Mouse (Mus musculus): Measurements from ENCODE around the gene Wnt4. TPM values are rescaled to one million over a fixed set of nuclear protein-coding genes. Genes with fewer than 3 reads are reported as not detected.

Gene Wnt4
- total and polyA plus RNA-seq, 3 experiments: 0.23 to 0.47 (median 0.25) TPM

DNA sequence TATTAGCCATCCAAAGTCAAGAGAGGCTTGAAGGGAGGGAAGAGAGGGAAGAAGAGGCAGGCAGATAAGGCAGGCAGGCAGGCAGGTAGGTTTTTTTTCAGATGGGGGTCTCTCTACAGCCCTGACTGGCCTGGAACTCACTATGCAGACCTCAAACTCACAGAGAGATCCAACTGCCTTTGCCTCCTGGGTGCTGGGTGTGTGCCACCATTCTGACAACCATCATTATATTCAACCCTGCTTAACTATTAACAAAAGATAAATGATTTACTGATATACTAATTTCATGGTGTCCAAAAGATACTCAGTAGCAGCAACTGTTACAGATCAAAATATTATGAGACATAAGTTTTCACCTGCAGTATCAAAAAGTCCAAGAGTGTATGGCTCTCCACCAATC, 54.8 kb downstream of the Wnt4 start:
- DNase-seq: no peak
- Histone ChIP-seq H3K4me3 (no peak overlapping the region), H3K4me1 (ENCODE audit: control insufficient read depth, insufficient read depth, low read length) (peaks cover 4% of the 10 kb centered on the region), H3K27ac (no peak overlapping the region), H3K9ac (ENCODE audit: low read depth, low read length) (no peak overlapping the region), H3K79me2 (replicated peaks; ENCODE audit: control insufficient read depth, insufficient read depth, low read length) (peaks cover 5% of the 10 kb centered on the region; the same call in 1 of the 2 replicates), H3K36me3 (ENCODE audit: control insufficient read depth, insufficient read depth, low read length) (peaks cover 48% of the 10 kb centered on the region), H3K27me3 (ENCODE audit: control insufficient read depth, insufficient read depth, low read length) (no peaks in the 10 kb centered on the region)
- intact Hi-C loops (cut with DNase I): no loop called here
- TF ChIP-seq EP300 (IDR thresholded peaks at IDR 0.05; ENCODE audit: insufficient read depth, low read depth, low read length): no peak
- TF ChIP-seq POLR2A (IDR thresholded peaks at IDR 0.05; ENCODE audit: insufficient read depth, low read depth, low read length): no peak
- TF ChIP-seq CTCF (IDR thresholded peaks at IDR 0.05): no peak

DNA sequence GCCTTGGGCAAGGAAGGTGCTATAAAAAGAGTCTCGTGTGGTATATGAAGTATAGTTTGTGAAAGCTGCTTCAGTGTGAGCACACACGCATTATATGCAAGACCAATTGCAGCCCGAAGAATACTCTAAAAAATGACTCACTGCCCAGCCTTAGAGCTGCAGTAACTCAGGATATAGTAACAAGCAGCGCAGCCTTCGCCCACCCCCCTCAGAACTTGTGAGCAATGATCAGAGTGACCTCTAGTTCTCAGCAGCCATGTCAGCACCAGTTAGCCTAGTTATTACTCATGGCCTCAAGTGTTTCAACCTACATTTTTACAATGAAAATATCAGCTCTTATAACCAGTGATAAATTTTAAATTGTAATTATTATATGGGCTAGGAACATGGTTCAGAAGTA, 59.2 kb downstream of the Wnt4 start:
- Histone ChIP-seq H3K36me3 (ENCODE audit: control insufficient read depth, insufficient read depth, low read length) (peaks cover 60% of the 10 kb centered on the region), H3K27ac (no peak overlapping the region), H3K27me3 (ENCODE audit: control insufficient read depth, insufficient read depth, low read length) (no peaks in the 10 kb centered on the region), H3K9ac (ENCODE audit: low read depth, low read length) (no peak overlapping the region), H3K4me1 (ENCODE audit: control insufficient read depth, insufficient read depth, low read length) (peaks cover 16% of the 10 kb centered on the region), H3K4me3 (no peak overlapping the region), H3K79me2 (replicated peaks; ENCODE audit: control insufficient read depth, insufficient read depth, low read length) (peaks cover 10% of the 10 kb centered on the region)
- 63% methylated on average over 5 of the region's 5 CpGs for WGBS
- no peak for DNase-seq
- intact Hi-C loops (cut with DNase I): no loop called here
- no peak for TF ChIP-seq EP300 (IDR thresholded peaks at IDR 0.05; ENCODE audit: insufficient read depth, low read depth, low read length)
- TF ChIP-seq CTCF (IDR thresholded peaks at IDR 0.05): no peak
- TF ChIP-seq POLR2A (IDR thresholded peaks at IDR 0.05; ENCODE audit: insufficient read depth, low read depth, low read length): no peak

DNA sequence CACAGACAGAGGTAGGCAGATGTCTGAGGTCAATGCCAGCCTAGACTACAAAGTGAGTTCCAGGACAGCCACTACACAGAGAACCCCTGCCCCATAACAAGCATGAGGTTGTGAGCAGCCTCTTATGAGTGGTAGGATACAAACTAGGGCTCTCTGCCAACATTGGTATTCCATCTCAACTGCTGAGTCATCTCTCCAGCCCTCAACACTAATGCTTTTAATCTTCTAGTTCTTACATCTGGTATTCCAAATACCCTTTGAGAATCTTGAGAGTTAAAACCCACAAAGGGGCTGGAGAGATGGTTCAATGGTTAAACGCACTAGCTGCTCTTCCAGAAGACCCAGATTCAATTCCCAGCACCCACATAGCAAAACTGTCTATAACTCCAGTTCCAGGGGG, 62.1 kb downstream of the Wnt4 start:
- H3K27ac ChIP-seq: no peak overlapping the region
- TF ChIP-seq EP300 (IDR thresholded peaks at IDR 0.05; ENCODE audit: insufficient read depth, low read depth, low read length) (no peak), CTCF (IDR thresholded peaks at IDR 0.05) (no peak), POLR2A (IDR thresholded peaks at IDR 0.05; ENCODE audit: insufficient read depth, low read depth, low read length) (no peak)
- WGBS: 60% methylated on average over 1 of the region's 1 CpGs
- peaks cover 74% of the 10 kb centered on the region for H3K36me3 ChIP-seq (ENCODE audit: control insufficient read depth, insufficient read depth, low read length)
- intact Hi-C loops (cut with DNase I): no loop called here
- no peaks in the 10 kb centered on the region for H3K27me3 ChIP-seq (ENCODE audit: control insufficient read depth, insufficient read depth, low read length)
- DNase-seq: no peak
- no peak overlapping the region for H3K9ac ChIP-seq (ENCODE audit: low read depth, low read length)
- H3K4me1 ChIP-seq (ENCODE audit: control insufficient read depth, insufficient read depth, low read length): peaks cover 21% of the 10 kb centered on the region
- no peak overlapping the region for H3K4me3 ChIP-seq
- H3K79me2 ChIP-seq (replicated peaks; ENCODE audit: control insufficient read depth, insufficient read depth, low read length): peaks cover 15% of the 10 kb centered on the region

DNA sequence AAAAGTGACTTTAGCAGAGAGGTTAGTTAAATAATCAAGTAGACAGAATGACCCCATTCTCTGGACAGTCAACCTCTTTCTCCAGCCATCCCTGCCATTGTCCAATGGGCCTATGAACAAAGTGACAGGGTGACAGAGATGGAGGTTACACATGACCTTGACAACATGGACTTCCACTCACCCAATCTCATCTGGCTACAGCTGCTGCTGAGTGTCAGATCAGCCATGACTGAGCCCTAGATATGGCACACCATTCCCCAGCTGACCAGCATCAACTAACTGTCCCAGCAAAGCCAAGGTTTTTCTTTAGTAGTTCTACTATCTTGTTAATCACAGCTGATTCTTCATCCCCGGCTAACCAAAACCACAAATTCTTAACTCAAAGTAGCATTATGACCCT, 65.5 kb downstream of the Wnt4 start:
- Histone ChIP-seq H3K79me2 (replicated peaks; ENCODE audit: control insufficient read depth, insufficient read depth, low read length) (peaks cover 19% of the 10 kb centered on the region), H3K4me1 (ENCODE audit: control insufficient read depth, insufficient read depth, low read length) (peaks cover 20% of the 10 kb centered on the region), H3K9ac (ENCODE audit: low read depth, low read length) (no peak overlapping the region), H3K36me3 (ENCODE audit: control insufficient read depth, insufficient read depth, low read length) (peaks cover 74% of the 10 kb centered on the region), H3K4me3 (no peak overlapping the region), H3K27me3 (ENCODE audit: control insufficient read depth, insufficient read depth, low read length) (no peaks in the 10 kb centered on the region), H3K27ac (no peak overlapping the region)
- intact Hi-C loops (cut with DNase I): no loop called here
- DNase-seq: no peak
- 71% methylated on average over 1 of the region's 1 CpGs for WGBS
- TF ChIP-seq EP300 (IDR thresholded peaks at IDR 0.05; ENCODE audit: insufficient read depth, low read depth, low read length) (no peak), CTCF (IDR thresholded peaks at IDR 0.05) (no peak), POLR2A (IDR thresholded peaks at IDR 0.05; ENCODE audit: insufficient read depth, low read depth, low read length) (no peak)

DNA sequence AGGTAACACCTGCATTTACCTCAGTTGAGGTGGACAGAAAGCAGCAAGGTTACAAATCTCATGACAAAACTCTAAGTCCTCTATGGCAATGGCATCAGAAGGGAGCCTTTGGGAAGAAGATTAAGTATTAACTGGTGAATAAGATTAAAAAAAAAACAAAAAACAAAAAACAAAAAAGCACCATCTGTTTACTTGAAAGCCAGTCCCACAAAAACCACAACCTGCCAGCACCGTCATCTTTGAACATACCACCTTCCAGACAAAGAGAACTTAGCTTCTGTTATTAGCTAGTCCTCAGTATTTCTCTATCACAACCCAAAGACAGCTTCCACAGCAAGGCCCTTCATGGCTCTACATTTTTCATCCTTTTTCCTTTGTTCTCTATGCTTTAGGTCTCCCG, 67.8 kb downstream of the Wnt4 start:
- H3K4me1 ChIP-seq (ENCODE audit: control insufficient read depth, insufficient read depth, low read length): peaks cover 20% of the 10 kb centered on the region
- TF ChIP-seq POLR2A (IDR thresholded peaks at IDR 0.05; ENCODE audit: insufficient read depth, low read depth, low read length): no peak
- 68% methylated on average over 2 of the region's 2 CpGs for WGBS

DNA sequence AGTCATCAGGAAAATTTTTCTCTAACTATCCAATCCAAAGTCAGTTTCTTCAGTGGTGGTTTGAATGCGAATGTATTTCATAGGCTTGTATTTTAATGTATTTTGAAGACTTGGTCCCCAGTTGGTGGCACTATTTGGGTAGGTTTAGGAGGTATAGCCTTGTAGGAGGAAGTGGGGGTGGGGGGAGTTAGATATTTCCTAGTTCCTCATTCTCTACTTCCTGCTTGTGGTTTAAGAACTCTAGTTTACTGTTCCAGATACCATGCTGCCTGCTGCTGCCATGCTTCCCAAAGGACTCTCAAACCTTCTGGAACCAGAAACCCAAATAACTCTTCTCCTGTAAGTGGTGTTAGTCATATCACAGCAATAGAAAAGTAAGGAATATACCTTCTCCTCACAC, 68.5 kb downstream of the Wnt4 start:
- no peak for DNase-seq
- intact Hi-C loops (cut with DNase I): no loop called here
- peaks cover 19% of the 10 kb centered on the region for H3K4me1 ChIP-seq (ENCODE audit: control insufficient read depth, insufficient read depth, low read length)
- no peak for TF ChIP-seq EP300 (IDR thresholded peaks at IDR 0.05; ENCODE audit: insufficient read depth, low read depth, low read length)
- no peak for TF ChIP-seq CTCF (IDR thresholded peaks at IDR 0.05)
- TF ChIP-seq POLR2A (IDR thresholded peaks at IDR 0.05; ENCODE audit: insufficient read depth, low read depth, low read length): no peak
- WGBS: 79% methylated on average over 1 of the region's 1 CpGs
- no peak overlapping the region for H3K4me3 ChIP-seq
- H3K27me3 ChIP-seq (ENCODE audit: control insufficient read depth, insufficient read depth, low read length): no peaks in the 10 kb centered on the region
- no peak overlapping the region for H3K9ac ChIP-seq (ENCODE audit: low read depth, low read length)
- H3K36me3 ChIP-seq (ENCODE audit: control insufficient read depth, insufficient read depth, low read length): peaks cover 76% of the 10 kb centered on the region
- H3K27ac ChIP-seq: no peak overlapping the region
- H3K79me2 ChIP-seq (replicated peaks; ENCODE audit: control insufficient read depth, insufficient read depth, low read length): peaks cover 18% of the 10 kb centered on the region

More for the DNA sequence above, 67.8 kb downstream of the Wnt4 start:
- H3K27me3 ChIP-seq (ENCODE audit: control insufficient read depth, insufficient read depth, low read length): no peaks in the 10 kb centered on the region
- intact Hi-C loops (cut with DNase I): no loop called here
- peaks cover 22% of the 10 kb centered on the region for H3K79me2 ChIP-seq (replicated peaks; ENCODE audit: control insufficient read depth, insufficient read depth, low read length)
- no peak for DNase-seq
- H3K4me3 ChIP-seq: no peak overlapping the region
- H3K27ac ChIP-seq: no peak overlapping the region
- H3K36me3 ChIP-seq (ENCODE audit: control insufficient read depth, insufficient read depth, low read length): peaks cover 74% of the 10 kb centered on the region
- H3K9ac ChIP-seq (ENCODE audit: low read depth, low read length): no peak overlapping the region

Other genes starting within 250 kb of the Wnt4 start
- gene Zbtb40, start 228.7 kb upstream of the Wnt4 start, total RNA-seq (2021): 1 to 10 TPM; 7.3 to 8.0 TPM
- 5.6 and 9.3 TPM in 2 replicates for gene Zbtb40, start 228.7 kb upstream of the Wnt4 start, polyA plus RNA-seq (2012; rRNA removed)
- gene Cdc42, start 80.2 kb downstream of the Wnt4 start, total RNA-seq (2021): 100 to 1,000 TPM; 136 to 137 TPM
- gene Cdc42, start 80.2 kb downstream of the Wnt4 start, polyA plus RNA-seq (2012; rRNA removed): 68.4 and 141 TPM in 2 replicates
- not detected for gene Cela3a, start 132.3 kb downstream of the Wnt4 start, total RNA-seq (2021)
- gene Cela3a, start 132.3 kb downstream of the Wnt4 start, polyA plus RNA-seq (2012; rRNA removed): not detected in 2 replicates
- not detected for gene Cela3b, start 153.1 kb downstream of the Wnt4 start, total RNA-seq (2021)
- gene Cela3b, start 153.1 kb downstream of the Wnt4 start, polyA plus RNA-seq (2012; rRNA removed): 0.32 TPM in 1 of 2 replicates, not detected in the other
- not detected for gene 1700013G24Rik, start 175.8 kb downstream of the Wnt4 start, total RNA-seq (2021)
- gene 1700013G24Rik, start 175.8 kb downstream of the Wnt4 start, polyA plus RNA-seq (2012; rRNA removed): 0.38 and 0.57 TPM in 2 replicates
- gene Hspg2, start 191.3 kb downstream of the Wnt4 start, total RNA-seq (2021): 100 to 1,000 TPM; 174 to 190 TPM
- gene Hspg2, start 191.3 kb downstream of the Wnt4 start, polyA plus RNA-seq (2012; rRNA removed): 86.7 and 114 TPM in 2 replicates